Mouse (Mus musculus) stomach, postnatal 0 days (tissue): Measurements from ENCODE around the gene Wdr41.

Experiments used
- CTCF ChIP-seq: IDR thresholded peaks from 2 replicates; pipeline ENCODE4 v1.5.1; 2016; ENCODE audit warnings: antibody characterized with exemption, low read depth, mild to moderate bottlenecking, moderate library complexity
- EP300 ChIP-seq: optimal IDR thresholded peaks from 2 replicates; pipeline ENCODE3; 2016; ENCODE audit warnings: antibody characterized with exemption

DNA sequence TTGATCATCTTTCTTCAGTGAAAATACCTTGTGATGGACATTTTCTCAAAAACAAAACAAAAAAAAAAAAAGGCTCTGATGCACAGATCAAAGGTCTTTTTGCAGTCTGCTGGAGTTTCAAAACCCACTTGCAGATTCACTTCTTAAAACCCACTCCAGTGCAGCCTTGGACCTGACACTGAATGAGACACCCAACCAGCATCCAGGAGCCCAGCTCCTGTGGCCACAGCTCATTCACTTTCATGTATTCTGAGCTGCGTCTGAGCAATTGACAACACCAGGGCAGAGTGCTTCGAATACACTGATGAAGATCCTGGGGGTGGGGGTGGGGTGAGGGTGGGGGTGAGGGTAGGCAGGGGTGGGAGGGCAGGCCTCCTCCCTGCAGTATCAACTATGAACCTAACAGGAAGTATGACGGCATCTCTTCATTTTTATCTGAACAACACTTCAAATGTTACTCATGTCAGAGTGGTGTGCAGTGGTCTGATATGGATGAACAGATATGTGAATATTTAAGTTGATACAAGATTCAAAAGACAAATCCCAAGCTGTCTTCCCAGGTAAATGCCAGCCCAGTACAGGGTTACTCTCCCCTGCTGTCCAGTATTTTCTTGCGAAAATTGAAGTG lies 87.4 kb downstream of the Wdr41 start:
- TF ChIP-seq CTCF, result no peak
- TF ChIP-seq EP300, result no peak
